Mouse (Mus musculus) myocyte (in vitro differentiated cells): ENCODE measurements around the gene Agpat4. TPM values are rescaled to one million over a fixed set of nuclear protein-coding genes. Genes with fewer than 3 reads are reported as not detected.

Experiments used
- H3K27me3 ChIP-seq: one replicate; pipeline ENCODE4 v1.6.1; 2011; ENCODE audit not compliant: control insufficient read depth, insufficient read depth, insufficient read length
- H3K36me3 ChIP-seq: one replicate; pipeline ENCODE4 v1.6.1; 2011; ENCODE audit not compliant: control insufficient read depth, insufficient read depth
- H3K4me2 ChIP-seq: one replicate; pipeline ENCODE4 v1.6.1; 2011; ENCODE audit warnings: low read depth, control low read depth
- H3K4me3 ChIP-seq: one replicate; pipeline ENCODE4 v1.5.1; 2011; ENCODE audit warnings: mild to moderate bottlenecking, control low read depth, moderate library complexity
- H3K79me2 ChIP-seq: one replicate; pipeline ENCODE4 v1.6.1; 2011; ENCODE audit not compliant: control insufficient read depth, insufficient read depth
- H3ac ChIP-seq: one replicate; pipeline ENCODE4 v1.6.1; 2011; ENCODE audit not compliant: control insufficient read depth, insufficient read length
- CEBPB ChIP-seq: IDR thresholded peaks from 2 replicates; pipeline ENCODE4 v1.6.1; 2011; ENCODE audit warnings: mild to moderate bottlenecking, moderate library complexity; ENCODE audit not compliant: poor library complexity, insufficient read depth, severe bottlenecking
- E2F4 ChIP-seq: IDR thresholded peaks from one replicate; pipeline ENCODE4 v1.6.1; 2011; ENCODE audit warnings: mild to moderate bottlenecking, control low read depth, moderate library complexity; ENCODE audit not compliant: insufficient read depth
- MAX ChIP-seq: IDR thresholded peaks from one replicate; pipeline ENCODE4 v1.6.1; 2011; ENCODE audit warnings: low read depth, mild to moderate bottlenecking, control low read depth
- MYOD1 ChIP-seq, 3 experiments: IDR thresholded peaks; one replicate each; pipeline ENCODE4 v1.6.1; 2011; ENCODE audit warnings: control low read depth in 2 of 3, low read depth in 2 of 3, mild to moderate bottlenecking in 2 of 3, moderate library complexity in 1 of 3; ENCODE audit not compliant: insufficient read length in 2 of 3, control insufficient read depth in 1 of 3
- MYOG ChIP-seq, 3 experiments: IDR thresholded peaks; one replicate each; pipeline ENCODE4 v1.6.1; 2011; ENCODE audit warnings: control low read depth in 2 of 3, low read depth in 2 of 3, mild to moderate bottlenecking in 2 of 3; ENCODE audit not compliant: insufficient read length in 2 of 3, control insufficient read depth in 1 of 3, insufficient read depth in 1 of 3
- POLR2A ChIP-seq: IDR thresholded peaks from one replicate; pipeline ENCODE4 v1.6.1; 2011; ENCODE audit warnings: low read depth, mild to moderate bottlenecking, control low read depth, moderate library complexity; ENCODE audit not compliant: insufficient read length
- POLR2AphosphoS2 ChIP-seq: IDR thresholded peaks from one replicate; pipeline ENCODE4 v1.6.1; 2011; ENCODE audit warnings: low read depth, control low read depth; ENCODE audit not compliant: insufficient read length
- REST ChIP-seq: IDR thresholded peaks from one replicate; pipeline ENCODE4 v1.6.1; 2011; ENCODE audit warnings: mild to moderate bottlenecking, control low read depth, moderate library complexity; ENCODE audit not compliant: insufficient read depth, insufficient read length
- SRF ChIP-seq: IDR thresholded peaks from one replicate; pipeline ENCODE4 v1.6.1; 2011; ENCODE audit warnings: low read depth; ENCODE audit not compliant: control insufficient read depth, insufficient read length
- TCF12 ChIP-seq: IDR thresholded peaks from one replicate; pipeline ENCODE4 v1.6.1; 2011; ENCODE audit warnings: mild to moderate bottlenecking, control low read depth; ENCODE audit not compliant: poor library complexity, insufficient read depth, severe bottlenecking
- TCF3 ChIP-seq: IDR thresholded peaks from one replicate; pipeline ENCODE4 v1.6.1; 2011; ENCODE audit warnings: low read depth, control low read depth; ENCODE audit not compliant: insufficient read length
- USF1 ChIP-seq: IDR thresholded peaks from one replicate; pipeline ENCODE4 v1.6.1; 2011; ENCODE audit warnings: low read depth, mild to moderate bottlenecking, control low read depth, moderate library complexity
- polyA plus RNA-seq: library from polyadenylated mRNA; unstranded; fragments of >200 nt; fragmentation: generic; extraction: Trizol; gene quantifications from one replicate; pipeline ENCODE4 v1.2.1, GENCODE M21; 2012; ENCODE audit warnings: missing spikeins

Gene Agpat4
- polyA plus RNA-seq, 1 experiment = 35.8 TPM

DNA sequence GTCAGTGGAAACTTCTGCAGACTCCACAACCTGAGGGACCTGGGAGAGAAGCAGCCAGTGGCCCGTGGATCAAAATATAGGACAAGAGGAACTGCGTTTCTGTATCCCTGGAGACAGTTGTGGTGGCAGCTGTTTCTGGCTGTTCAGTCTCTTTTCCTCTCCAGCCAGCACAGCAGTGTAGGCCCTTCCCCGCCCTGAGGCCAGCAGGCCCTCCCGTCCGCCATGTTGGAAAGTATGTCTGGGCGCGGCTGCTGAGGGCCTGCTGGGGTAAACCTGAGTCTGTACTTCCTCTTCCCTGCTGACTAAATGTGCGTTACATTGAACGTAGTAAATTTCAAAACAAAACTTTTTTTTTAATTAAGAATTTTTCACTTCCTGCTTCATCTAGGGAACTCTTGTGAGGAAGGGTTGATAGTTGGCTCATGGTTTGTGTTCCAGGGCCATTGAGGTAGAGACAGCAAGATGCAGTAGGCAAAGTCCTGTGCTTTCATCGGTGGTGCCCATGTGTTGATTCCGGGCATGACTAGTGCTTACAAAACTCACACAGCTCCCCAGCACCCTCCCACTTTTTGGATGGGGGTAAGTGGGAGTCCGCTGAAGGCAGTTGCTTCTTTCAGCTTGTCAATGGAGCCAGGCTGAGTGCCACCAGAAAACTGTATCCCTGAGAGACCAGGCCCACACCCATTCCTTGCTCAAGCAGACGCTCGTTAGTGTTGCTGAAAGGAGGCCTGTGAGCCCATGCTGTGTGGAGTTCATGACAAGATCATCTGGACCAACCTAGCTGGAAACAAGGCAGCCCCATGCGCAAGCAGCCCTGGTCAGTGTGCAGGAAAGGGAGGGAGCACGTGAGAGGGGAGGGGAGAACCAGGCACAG is 40.9 kb downstream of the Agpat4 start:
- H3K27me3 ChIP-seq = no peaks in the 10 kb centered on the region
- no peaks in the 10 kb centered on the region for H3K36me3 ChIP-seq
- no peak for TF ChIP-seq SRF
- TF ChIP-seq MYOD1 (IDR thresholded peaks at IDR 0.05; ENCODE audit: control insufficient read depth in 1 of 3, insufficient read length in 2 of 3, low read depth in 2 of 3) = peak in 1 of 3 experiments; percentile 16
- H3K79me2 ChIP-seq = peaks cover 8% of the 10 kb centered on the region
- no peak overlapping the region for H3K4me2 ChIP-seq
- H3K4me3 ChIP-seq = no peak overlapping the region
- no peak overlapping the region for H3ac ChIP-seq

DNA sequence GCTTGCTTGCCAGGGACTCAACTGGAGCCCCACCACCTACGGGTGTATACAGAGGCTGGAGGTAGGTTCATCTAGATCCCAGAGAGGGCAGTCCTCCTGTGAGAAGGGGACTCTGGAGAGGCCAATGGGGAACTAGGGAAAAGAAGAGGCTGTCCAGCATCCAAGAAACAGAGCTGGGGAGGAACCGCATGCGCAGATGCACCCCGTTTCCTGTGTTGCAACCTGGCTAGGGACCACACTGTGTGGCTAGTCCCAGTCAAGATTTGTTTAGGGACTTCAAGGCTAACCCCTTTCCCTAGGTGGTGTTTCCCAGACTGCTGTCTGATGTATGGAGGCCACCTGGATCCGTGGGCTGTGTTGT is 41.5 kb downstream of the Agpat4 start:
- Histone ChIP-seq H3K4me3 (no peak overlapping the region), H3K79me2 (peaks cover 12% of the 10 kb centered on the region), H3K36me3 (no peaks in the 10 kb centered on the region), H3ac (no peak overlapping the region), H3K4me2 (no peak overlapping the region), H3K27me3 (no peaks in the 10 kb centered on the region)
- TF ChIP-seq REST (no peak), E2F4 (no peak), MAX (no peak), TCF3 (no peak), MYOG (IDR thresholded peaks at IDR 0.05; ENCODE audit: control insufficient read depth in 1 of 3, insufficient read depth in 1 of 3, insufficient read length in 2 of 3, low read depth in 2 of 3) (no peak), POLR2AphosphoS2 (no peak), TCF12 (no peak), MYOD1 (IDR thresholded peaks at IDR 0.05; ENCODE audit: control insufficient read depth in 1 of 3, insufficient read length in 2 of 3, low read depth in 2 of 3) (no peak), POLR2A (no peak)

DNA sequence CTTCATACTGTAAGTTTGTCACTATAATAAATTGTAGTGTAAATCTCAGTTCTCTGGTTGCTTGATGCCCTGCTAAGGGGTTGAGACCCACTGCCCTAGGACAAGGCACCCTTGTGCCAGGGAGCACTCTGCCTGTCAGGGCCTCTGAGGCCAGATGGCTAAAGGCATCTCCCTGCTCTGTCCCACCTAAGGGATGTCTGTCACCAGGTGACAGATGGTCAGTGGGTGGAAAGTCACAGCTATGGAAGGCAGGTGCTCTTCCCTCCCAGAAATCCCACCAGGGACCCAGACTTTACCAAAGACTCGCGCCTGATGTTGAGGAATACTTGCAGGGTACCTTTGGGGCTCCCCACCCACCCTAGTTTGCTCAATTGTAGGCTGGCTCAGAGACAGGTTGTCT is 42.0 kb downstream of the Agpat4 start:
- H3K79me2 ChIP-seq = peaks cover 12% of the 10 kb centered on the region
- no peaks in the 10 kb centered on the region for H3K36me3 ChIP-seq
- H3K27me3 ChIP-seq = no peaks in the 10 kb centered on the region
- H3K4me3 ChIP-seq = no peak overlapping the region
- no peak overlapping the region for H3ac ChIP-seq
- no peak overlapping the region for H3K4me2 ChIP-seq
- TF ChIP-seq USF1 (no peak), MYOD1 (IDR thresholded peaks at IDR 0.05; ENCODE audit: control insufficient read depth in 1 of 3, insufficient read length in 2 of 3, low read depth in 2 of 3) (peak in 1 of 3 experiments; percentile 64), MYOG (IDR thresholded peaks at IDR 0.05; ENCODE audit: control insufficient read depth in 1 of 3, insufficient read depth in 1 of 3, insufficient read length in 2 of 3, low read depth in 2 of 3) (peak in 1 of 3 experiments; percentile 10)

DNA sequence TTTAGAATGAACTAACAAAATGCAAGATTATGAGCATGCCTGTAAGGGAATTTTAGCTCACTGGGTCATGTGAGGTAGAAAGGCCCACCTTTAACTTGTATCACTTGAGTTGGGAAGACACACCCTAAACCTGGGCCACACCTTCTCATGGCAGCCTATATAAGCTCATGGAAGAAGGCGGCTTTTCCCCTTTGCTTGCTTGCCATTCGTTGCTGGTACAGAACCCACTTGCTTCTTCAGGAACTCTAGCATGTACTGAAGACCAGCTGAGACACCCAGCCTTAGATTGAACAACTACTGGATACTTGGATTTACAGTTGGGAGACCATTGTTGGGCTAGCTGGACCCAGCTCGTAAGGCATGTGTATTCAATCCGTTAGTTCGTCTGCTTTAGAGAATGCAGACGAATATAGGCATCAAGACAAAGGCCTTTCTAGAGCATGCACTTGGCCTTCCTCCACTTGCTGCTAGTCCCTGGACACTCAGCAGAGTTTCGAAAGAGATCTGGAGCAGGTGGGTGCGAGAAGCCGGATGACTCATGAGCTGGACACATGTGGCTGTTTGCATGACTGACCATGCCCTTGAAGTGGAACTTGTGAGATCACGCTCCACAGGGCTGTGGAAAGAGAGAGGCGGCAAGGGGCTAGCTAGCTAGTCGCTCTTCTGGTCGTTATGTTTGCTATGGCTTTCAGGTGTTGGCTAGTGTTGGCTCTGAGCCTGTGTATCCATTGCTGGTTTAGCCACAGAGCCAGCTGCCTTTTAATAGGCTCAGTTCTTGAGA is 42.7 kb downstream of the Agpat4 start:
- H3K27me3 ChIP-seq = no peaks in the 10 kb centered on the region
- H3K4me3 ChIP-seq = no peak overlapping the region
- H3K4me2 ChIP-seq = no peak overlapping the region
- peaks cover 12% of the 10 kb centered on the region for H3K79me2 ChIP-seq
- H3K36me3 ChIP-seq = no peaks in the 10 kb centered on the region
- H3ac ChIP-seq = no peak overlapping the region
- no peak for TF ChIP-seq SRF
- no peak for TF ChIP-seq POLR2A
- no peak for TF ChIP-seq E2F4
- peak in 2 of 3 experiments; percentile 66 to 69 for TF ChIP-seq MYOD1 (IDR thresholded peaks at IDR 0.05; ENCODE audit: control insufficient read depth in 1 of 3, insufficient read length in 2 of 3, low read depth in 2 of 3)
- TF ChIP-seq POLR2AphosphoS2 = no peak
- TF ChIP-seq CEBPB = no peak
- no peak for TF ChIP-seq MAX
- TF ChIP-seq MYOG (IDR thresholded peaks at IDR 0.05; ENCODE audit: control insufficient read depth in 1 of 3, insufficient read depth in 1 of 3, insufficient read length in 2 of 3, low read depth in 2 of 3) = peak in 1 of 3 experiments; percentile 70

DNA sequence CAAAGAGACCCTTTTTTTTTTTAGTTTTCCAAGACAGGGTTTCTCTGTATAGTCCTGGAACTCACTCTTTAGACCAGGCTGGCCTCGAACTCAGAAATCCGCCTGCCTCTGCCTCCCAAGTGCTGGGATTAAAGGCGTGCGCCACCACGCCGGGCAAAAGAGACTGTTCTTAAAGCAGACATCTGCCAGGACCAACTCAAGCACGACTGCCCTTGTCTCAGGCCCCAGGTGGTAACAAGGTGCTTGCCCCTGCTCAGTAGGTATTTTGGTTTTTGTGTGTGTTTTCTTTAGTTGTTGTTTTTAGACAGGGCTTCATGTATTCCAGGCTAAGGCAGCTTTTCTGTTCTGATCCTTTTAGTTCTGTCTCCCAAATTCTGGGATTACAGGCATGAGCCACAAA is 43.4 kb downstream of the Agpat4 start:
- no peaks in the 10 kb centered on the region for H3K36me3 ChIP-seq
- H3K79me2 ChIP-seq = peaks cover 12% of the 10 kb centered on the region
- no peak overlapping the region for H3ac ChIP-seq
- no peaks in the 10 kb centered on the region for H3K27me3 ChIP-seq
- H3K4me2 ChIP-seq = no peak overlapping the region
- TF ChIP-seq CEBPB = no peak
- TF ChIP-seq USF1 = no peak
- no peak for TF ChIP-seq POLR2AphosphoS2
- no peak for TF ChIP-seq POLR2A
- TF ChIP-seq E2F4 = no peak
- no peak for TF ChIP-seq REST
- TF ChIP-seq TCF12 = no peak
- TF ChIP-seq TCF3 = no peak
- no peak for TF ChIP-seq MYOG (IDR thresholded peaks at IDR 0.05; ENCODE audit: control insufficient read depth in 1 of 3, insufficient read depth in 1 of 3, insufficient read length in 2 of 3, low read depth in 2 of 3)
- no peak for TF ChIP-seq SRF
- no peak for TF ChIP-seq MYOD1 (IDR thresholded peaks at IDR 0.05; ENCODE audit: control insufficient read depth in 1 of 3, insufficient read length in 2 of 3, low read depth in 2 of 3)
- no peak for TF ChIP-seq MAX
- H3K4me3 ChIP-seq = no peak overlapping the region
